Mouse (Mus musculus) liver, embryonic 13.5 days (tissue): ENCODE results near the gene Dlg2. TPM values are rescaled to one million over a fixed set of nuclear protein-coding genes. Genes with fewer than 3 reads are reported as not detected.

Experiments
- ATAC-seq: fragments of 200-750 bp; cut with Nextera tagmentation; 2 replicates; pipeline ENCODE4 v1.8.0; 2017; ENCODE audit warnings: low read depth, mild to moderate bottlenecking, moderate number of reproducible peaks, moderate library complexity
- DNase-seq: peaks from one replicate; pipeline ENCODE4 v3.0.0; 2022
- H3K27ac ChIP-seq: fragments of 300-500 bp; sonication (generic); 2 replicates; pipeline ENCODE4 v1.5.1; 2015; ENCODE audit warnings: moderate library complexity, mild to moderate bottlenecking, inconsistent platforms
- H3K27me3 ChIP-seq: fragments of 300-500 bp; sonication (generic); 2 replicates; pipeline ENCODE4 v1.6.1; 2015; ENCODE audit warnings: mild to moderate bottlenecking, inconsistent platforms
- H3K36me3 ChIP-seq: fragments of 300-500 bp; sonication (generic); 2 replicates; pipeline ENCODE4 v1.6.1; 2015; ENCODE audit warnings: mild to moderate bottlenecking, inconsistent platforms
- H3K4me1 ChIP-seq: fragments of 300-500 bp; sonication (generic); replicated peaks from 2 replicates; pipeline ENCODE4 v1.6.1; 2015; ENCODE audit warnings: inconsistent platforms
- H3K4me2 ChIP-seq: fragments of 300-500 bp; sonication (generic); 2 replicates; pipeline ENCODE4 v1.6.1; 2015; ENCODE audit warnings: inconsistent platforms, mild to moderate bottlenecking, moderate library complexity
- H3K4me3 ChIP-seq: fragments of 300-500 bp; sonication (generic); replicated peaks from 2 replicates; pipeline ENCODE4 v1.5.1; 2015; ENCODE audit warnings: mild to moderate bottlenecking, inconsistent platforms
- H3K9ac ChIP-seq: fragments of 300-500 bp; sonication (generic); 2 replicates; pipeline ENCODE4 v1.6.1; 2015; ENCODE audit warnings: mild to moderate bottlenecking, inconsistent platforms
- H3K9me3 ChIP-seq: fragments of 300-500 bp; sonication (generic); replicated peaks from 2 replicates; pipeline ENCODE4 v1.6.1; 2016; ENCODE audit warnings: inconsistent platforms
- WGBS: fragments of 180-500 bp; shearing (Covaris S2); methylation state at CpG from one replicate; pipeline ENCODE4 v1.1.7; 2015; ENCODE audit not compliant: insufficient replicate concordance; 5-methylcytosine and 5-hydroxymethylcytosine counted together
- polyA plus RNA-seq: library from polyadenylated mRNA; unstranded; fragments of >200 nt; fragmentation: Nextera tagmentation; extraction: Ambion mirVana; gene quantifications from 2 replicates; pipeline ENCODE4 v1.2.1, GENCODE M21; 2015

Gene Dlg2
- polyA plus RNA-seq, 1 experiment from 2014 or later = 0.52 TPM

GRCm38 (mm10) chr7:92292918-92293518 lies 1816.5 kb downstream of the Dlg2 start:
- Histone ChIP-seq H3K4me2 (no peak overlapping the region), H3K4me3 (no peak overlapping the region), H3K9ac (no peak overlapping the region), H3K9me3 (no peaks in the 10 kb centered on the region), H3K4me1 (no peaks in the 10 kb centered on the region), H3K36me3 (no peaks in the 10 kb centered on the region), H3K27ac (no peak overlapping the region), H3K27me3 (no peaks in the 10 kb centered on the region)
- DNase-seq (no peak), ATAC-seq (no peak)
- WGBS = 64% methylated on average over 8 of the region's 8 CpGs

GRCm38 (mm10) chr7:92301046-92301445 lies 1824.6 kb downstream of the Dlg2 start:
- no peak for ATAC-seq
- DNase-seq = no peak
- no peak overlapping the region for H3K9ac ChIP-seq
- 24% methylated on average over 2 of the region's 2 CpGs for WGBS
- no peaks in the 10 kb centered on the region for H3K9me3 ChIP-seq
- H3K4me3 ChIP-seq = no peak overlapping the region
- H3K36me3 ChIP-seq = no peaks in the 10 kb centered on the region
- no peaks in the 10 kb centered on the region for H3K4me1 ChIP-seq
- H3K27ac ChIP-seq = no peak overlapping the region
- no peak overlapping the region for H3K4me2 ChIP-seq
- no peaks in the 10 kb centered on the region for H3K27me3 ChIP-seq

DNA sequence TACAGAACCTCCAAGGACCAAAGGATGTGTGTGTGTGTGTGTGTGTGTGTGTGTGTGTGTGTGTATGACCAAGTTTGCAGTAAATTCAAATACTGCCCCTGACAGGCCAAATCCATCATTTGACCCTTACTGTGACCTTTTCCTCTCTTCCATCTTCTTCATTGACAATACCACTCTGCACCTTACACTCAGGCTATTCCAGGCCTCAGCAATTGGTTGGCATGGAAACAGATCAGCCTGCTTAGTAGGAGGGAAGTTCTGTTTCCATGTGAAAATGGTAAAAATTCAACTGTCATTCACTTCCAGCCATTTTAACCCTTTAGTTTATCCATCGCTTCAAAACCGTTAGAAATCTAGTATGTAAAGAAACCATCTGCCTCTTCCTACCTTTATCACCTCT lies 1831.2 kb downstream of the Dlg2 start:
- no peaks in the 10 kb centered on the region for H3K4me1 ChIP-seq
- no peaks in the 10 kb centered on the region for H3K9me3 ChIP-seq
- no peak overlapping the region for H3K9ac ChIP-seq
- no peak overlapping the region for H3K27ac ChIP-seq
- H3K4me3 ChIP-seq = no peak overlapping the region
- H3K4me2 ChIP-seq = no peak overlapping the region
- no peaks in the 10 kb centered on the region for H3K36me3 ChIP-seq
- 61% methylated on average over 2 of the region's 2 CpGs for WGBS
- H3K27me3 ChIP-seq = no peaks in the 10 kb centered on the region
- ATAC-seq (no peak), DNase-seq (no peak)

- Histone ChIP-seq H3K4me2 (no peak overlapping the region), H3K36me3 (no peaks in the 10 kb centered on the region), H3K9me3 (no peaks in the 10 kb centered on the region), H3K27ac (no peak overlapping the region), H3K9ac (no peak overlapping the region), H3K4me1 (no peaks in the 10 kb centered on the region), H3K27me3 (no peaks in the 10 kb centered on the region), H3K4me3 (no peak overlapping the region)
- 39% methylated on average over 2 of the region's 2 CpGs for WGBS
- ATAC-seq (no peak), DNase-seq (no peak)
These were observed 1831.7 kb downstream of the Dlg2 start for GRCm38 (mm10) chr7:92308168-92308567.

- Histone ChIP-seq H3K4me3 (no peak overlapping the region), H3K9ac (no peak overlapping the region), H3K4me2 (no peak overlapping the region), H3K27ac (no peak overlapping the region), H3K36me3 (no peaks in the 10 kb centered on the region), H3K4me1 (no peaks in the 10 kb centered on the region), H3K27me3 (no peaks in the 10 kb centered on the region), H3K9me3 (no peaks in the 10 kb centered on the region)
- DNase-seq (no peak), ATAC-seq (no peak)
- 72% methylated on average over 6 of the region's 6 CpGs for WGBS
These were observed 1839.9 kb downstream of the Dlg2 start for GRCm38 (mm10) chr7:92316389-92316788.

DNA sequence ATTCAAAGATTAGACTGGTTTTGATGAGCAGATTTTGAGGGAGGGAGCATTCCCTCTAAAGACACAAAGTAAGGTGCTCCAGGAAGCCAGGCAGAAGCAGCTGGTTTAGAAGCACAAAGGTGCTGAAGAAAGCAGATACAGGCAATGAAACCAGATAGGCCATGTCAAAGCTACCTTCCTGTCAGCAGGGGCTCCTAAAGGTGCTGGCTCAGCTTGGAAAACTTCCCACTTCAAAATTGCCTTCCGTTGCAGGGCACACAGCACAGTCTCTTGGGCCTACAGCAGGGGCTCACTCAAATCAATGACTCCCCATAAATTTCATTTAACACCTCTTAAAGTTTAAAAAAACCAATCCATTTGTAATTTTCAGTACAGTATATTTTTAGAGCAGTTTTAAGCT lies 1843.0 kb downstream of the Dlg2 start:
- DNase-seq = no peak
- 62% methylated on average over 1 of the region's 1 CpGs for whole genome bisulfite sequencing

GRCm38 (mm10) chr7:92320181-92320580 lies 1843.7 kb downstream of the Dlg2 start:
- no peak overlapping the region for H3K9ac ChIP-seq
- no peak overlapping the region for H3K4me2 ChIP-seq
- H3K4me1 ChIP-seq = no peaks in the 10 kb centered on the region
- ATAC-seq (no peak), DNase-seq (no peak)
- H3K27ac ChIP-seq = no peak overlapping the region
- no peaks in the 10 kb centered on the region for H3K9me3 ChIP-seq
- no peaks in the 10 kb centered on the region for H3K36me3 ChIP-seq
- no peaks in the 10 kb centered on the region for H3K27me3 ChIP-seq
- H3K4me3 ChIP-seq = no peak overlapping the region

More for the DNA sequence above, 1843.0 kb downstream of the Dlg2 start:
- Histone ChIP-seq H3K9me3 (no peaks in the 10 kb centered on the region), H3K4me3 (no peak overlapping the region), H3K4me1 (no peaks in the 10 kb centered on the region), H3K36me3 (no peaks in the 10 kb centered on the region), H3K9ac (no peak overlapping the region), H3K4me2 (no peak overlapping the region), H3K27me3 (no peaks in the 10 kb centered on the region), H3K27ac (no peak overlapping the region)
- ATAC-seq = no peak

DNA sequence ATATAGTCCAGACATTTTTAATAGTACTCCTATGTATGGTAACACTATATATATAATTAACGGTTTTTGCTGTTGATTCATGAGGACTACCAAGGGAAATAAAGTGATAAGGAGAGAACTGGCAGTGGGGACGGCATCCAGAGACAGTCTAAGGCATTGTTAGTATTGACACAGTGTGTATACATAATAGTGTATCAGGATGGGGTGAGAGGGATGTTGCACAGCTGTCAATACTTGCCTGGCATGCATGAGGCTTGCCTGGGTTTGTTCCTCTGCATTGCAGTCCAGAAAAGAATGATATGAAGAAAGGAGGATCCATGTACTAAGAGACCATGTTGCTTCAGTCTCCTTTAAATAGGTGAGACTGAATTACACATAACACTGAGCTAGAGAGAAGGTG lies 1845.3 kb downstream of the Dlg2 start:
- DNase-seq (no peak), ATAC-seq (no peak)
- H3K4me2 ChIP-seq = no peak overlapping the region
- H3K9me3 ChIP-seq = no peaks in the 10 kb centered on the region
- H3K27ac ChIP-seq = no peak overlapping the region
- H3K9ac ChIP-seq = no peak overlapping the region
- no peaks in the 10 kb centered on the region for H3K27me3 ChIP-seq
- no peaks in the 10 kb centered on the region for H3K36me3 ChIP-seq
- 62% methylated on average over 2 of the region's 2 CpGs for WGBS
- H3K4me1 ChIP-seq = no peaks in the 10 kb centered on the region
- no peak overlapping the region for H3K4me3 ChIP-seq

DNA sequence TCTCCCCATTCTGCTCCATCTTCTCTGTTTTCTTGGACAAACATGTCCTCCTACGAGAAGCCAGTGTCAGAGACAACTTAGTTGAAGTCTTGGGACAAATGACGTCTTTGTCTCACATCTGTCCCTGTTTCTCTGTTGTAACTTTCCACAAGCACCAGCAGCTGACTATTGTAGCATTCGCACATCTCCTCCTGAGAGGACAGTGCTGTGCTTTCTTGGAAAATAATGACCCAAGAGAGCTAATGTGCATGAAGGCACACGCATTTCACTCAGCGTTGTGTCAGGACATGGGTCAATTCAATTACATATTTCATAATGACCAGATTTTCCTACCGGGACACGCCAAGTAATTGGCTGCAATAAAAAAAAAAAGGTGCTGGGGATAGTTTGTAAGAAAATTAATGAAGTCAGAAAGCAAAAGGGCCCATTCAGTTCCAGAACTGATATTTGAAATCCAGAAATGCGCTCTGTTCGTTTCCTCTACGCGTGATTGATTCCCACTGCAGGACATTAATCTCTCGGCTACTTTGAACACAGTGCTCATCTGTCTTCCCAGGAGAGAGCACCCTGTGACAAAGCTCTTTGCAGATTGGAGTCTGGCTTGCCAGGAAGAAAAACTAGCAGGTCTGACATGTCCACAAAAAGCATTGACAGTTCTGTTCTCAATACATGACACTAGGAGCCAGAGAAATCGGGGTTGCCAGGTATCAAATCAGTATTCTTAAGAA lies 1846.0 kb downstream of the Dlg2 start:
- Histone ChIP-seq H3K27ac (no peak overlapping the region), H3K27me3 (no peaks in the 10 kb centered on the region), H3K9ac (no peak overlapping the region), H3K4me2 (no peak overlapping the region), H3K9me3 (no peaks in the 10 kb centered on the region), H3K4me1 (no peaks in the 10 kb centered on the region), H3K36me3 (no peaks in the 10 kb centered on the region), H3K4me3 (no peak overlapping the region)
- DNase-seq (no peak), ATAC-seq (no peak)
- 74% methylated on average over 13 of the region's 13 CpGs for WGBS

GRCm38 (mm10) chr7:92323710-92324109 lies 1847.2 kb downstream of the Dlg2 start:
- H3K36me3 ChIP-seq = no peaks in the 10 kb centered on the region
- no peak overlapping the region for H3K9ac ChIP-seq
- ATAC-seq (no peak), DNase-seq (no peak)
- H3K4me1 ChIP-seq = no peaks in the 10 kb centered on the region
- H3K4me3 ChIP-seq = no peak overlapping the region
- WGBS = 30% methylated on average over 4 of the region's 4 CpGs
- H3K27ac ChIP-seq = no peak overlapping the region
- H3K4me2 ChIP-seq = no peak overlapping the region
- no peaks in the 10 kb centered on the region for H3K27me3 ChIP-seq
- no peaks in the 10 kb centered on the region for H3K9me3 ChIP-seq

DNA sequence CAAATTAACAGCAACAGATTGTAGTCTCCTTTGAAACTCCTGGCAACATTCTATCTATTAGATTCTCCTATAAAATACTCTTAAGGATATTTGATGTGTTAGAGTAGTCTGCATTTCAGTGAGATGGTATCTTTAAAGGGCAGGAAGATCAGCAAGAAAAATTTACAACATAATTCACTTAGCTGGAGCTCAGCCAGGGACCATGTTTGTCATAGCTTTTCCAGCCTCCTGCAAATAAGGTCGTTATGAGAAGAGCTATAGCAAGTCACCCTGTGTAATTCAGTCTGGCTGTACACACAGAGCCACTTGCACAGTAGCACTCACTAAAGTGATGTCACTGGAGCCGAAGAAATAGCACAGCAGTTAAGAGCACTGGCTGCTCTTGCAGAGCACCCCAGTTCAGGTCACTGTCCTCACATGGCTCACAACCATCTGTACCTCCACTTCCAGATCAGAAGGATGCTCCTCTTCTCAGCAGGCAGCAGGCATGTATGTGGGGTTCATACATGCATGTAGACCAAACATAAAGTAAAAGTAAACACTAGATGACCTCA lies 1850.9 kb downstream of the Dlg2 start:
- Histone ChIP-seq H3K4me1 (no peaks in the 10 kb centered on the region), H3K9me3 (no peaks in the 10 kb centered on the region), H3K9ac (no peak overlapping the region), H3K27ac (no peak overlapping the region), H3K4me2 (no peak overlapping the region), H3K4me3 (no peak overlapping the region), H3K27me3 (no peaks in the 10 kb centered on the region), H3K36me3 (no peaks in the 10 kb centered on the region)
- 39% methylated on average over 2 of the region's 2 CpGs for WGBS
- ATAC-seq = no peak
- DNase-seq = no peak
